Mouse (Mus musculus): ENCODE data around the gene C2cd2l. TPM values are rescaled to one million over a fixed set of nuclear protein-coding genes. Genes with fewer than 3 reads are reported as not detected.
"Not testable (repeated sequence)": the region's sequence is repeated elsewhere in the genome, so short reads cannot be mapped to it uniquely, and the experiment has no call there.

Gene C2cd2l
- total and polyA plus RNA-seq, 3 experiments = 6.3 to 35.8 (median 19.3) TPM

GRCm38 (mm10) chr9:44337436-44338169 lies 17.5 kb upstream of the C2cd2l start:
- DNase-seq (ENCODE audit: low spot score) = no peak
- Histone ChIP-seq H3K9me3 (replicated peaks) (peaks cover 10% of the 10 kb centered on the region), H3K4me1 (ENCODE audit: insufficient read depth, low read depth, low read length) (peaks cover 62% of the 10 kb centered on the region), H3K36me3 (replicated peaks) (peaks cover 83% of the 10 kb centered on the region), H3K27me3 (ENCODE audit: insufficient read depth, low read length) (no peaks in the 10 kb centered on the region), H3K4me3 (ENCODE audit: low read depth, low read length) (peak overlapping the region; percentile 68; the same call in 1 of the 2 replicates)
- ATAC-seq (ENCODE audit: extremely low read depth, insufficient number of reproducible peaks, low FRiP score, poor library complexity, severe bottlenecking) = no peak
- TF ChIP-seq POLR2AphosphoS5 (IDR thresholded peaks at IDR 0.05; ENCODE audit: insufficient replicate concordance, low read depth, low read length) (peak; percentile 90), GATA1 (IDR thresholded peaks at IDR 0.05; ENCODE audit: borderline replicate concordance, low read length) (no peak), TAL1 (conservative IDR thresholded peaks at IDR 0.05; ENCODE audit: low read depth, low read length) (no peak), CTCF (IDR thresholded peaks at IDR 0.05; ENCODE audit: low read depth, low read length) (no peak), GATA2 (IDR thresholded peaks at IDR 0.05; ENCODE audit: borderline replicate concordance, low read depth, low read length) (no peak)

- peaks cover 55% of the 10 kb centered on the region for H3K4me1 ChIP-seq (ENCODE audit: insufficient read depth, low read depth, low read length)
- DNase-seq (ENCODE audit: low spot score) = no peak
These were observed 16.9 kb upstream of the C2cd2l start for GRCm38 (mm10) chr9:44336964-44337363.

GRCm38 (mm10) chr9:44336513-44336912 lies 16.4 kb upstream of the C2cd2l start:
- Histone ChIP-seq H3K9me3 (replicated peaks) (peaks cover 10% of the 10 kb centered on the region), H3K4me3 (ENCODE audit: low read depth, low read length) (peak overlapping the region; percentile 68), H3K4me1 (ENCODE audit: insufficient read depth, low read depth, low read length) (peaks cover 51% of the 10 kb centered on the region), H3K36me3 (replicated peaks) (peaks cover 83% of the 10 kb centered on the region)
- not testable (repeated sequence) for DNase-seq (ENCODE audit: low spot score); H3K27me3 ChIP-seq (ENCODE audit: insufficient read depth, low read length); ATAC-seq (ENCODE audit: extremely low read depth, insufficient number of reproducible peaks, low FRiP score, poor library complexity, severe bottlenecking)

More at GRCm38 (mm10) chr9:44336964-44337363, 16.9 kb upstream of the C2cd2l start:
- H3K4me3 ChIP-seq (ENCODE audit: low read depth, low read length) = peak overlapping the region; percentile 68
- no peaks in the 10 kb centered on the region for H3K27me3 ChIP-seq (ENCODE audit: insufficient read depth, low read length)
- peaks cover 83% of the 10 kb centered on the region for H3K36me3 ChIP-seq (replicated peaks)
- ATAC-seq (ENCODE audit: extremely low read depth, insufficient number of reproducible peaks, low FRiP score, poor library complexity, severe bottlenecking) = no peak
- peaks cover 10% of the 10 kb centered on the region for H3K9me3 ChIP-seq (replicated peaks)
- TF ChIP-seq CTCF (IDR thresholded peaks at IDR 0.05; ENCODE audit: low read depth, low read length) (no peak), GATA2 (IDR thresholded peaks at IDR 0.05; ENCODE audit: borderline replicate concordance, low read depth, low read length) (no peak), TAL1 (conservative IDR thresholded peaks at IDR 0.05; ENCODE audit: low read depth, low read length) (no peak), POLR2AphosphoS5 (IDR thresholded peaks at IDR 0.05; ENCODE audit: insufficient replicate concordance, low read depth, low read length) (no peak; the same call in 1 of the 2 replicates), GATA1 (IDR thresholded peaks at IDR 0.05; ENCODE audit: borderline replicate concordance, low read length) (no peak)

- no peak for TF ChIP-seq CTCF (IDR thresholded peaks at IDR 0.05; ENCODE audit: low read depth, low read length)
- no peak for TF ChIP-seq TAL1 (conservative IDR thresholded peaks at IDR 0.05; ENCODE audit: low read depth, low read length)
- no peak for TF ChIP-seq GATA2 (IDR thresholded peaks at IDR 0.05; ENCODE audit: borderline replicate concordance, low read depth, low read length)
- no peak for TF ChIP-seq GATA1 (IDR thresholded peaks at IDR 0.05; ENCODE audit: borderline replicate concordance, low read length)
- no peak; the same call in 1 of the 2 replicates for TF ChIP-seq POLR2AphosphoS5 (IDR thresholded peaks at IDR 0.05; ENCODE audit: insufficient replicate concordance, low read depth, low read length)
- DNase-seq (ENCODE audit: low spot score) (no peak), ATAC-seq (ENCODE audit: extremely low read depth, insufficient number of reproducible peaks, low FRiP score, poor library complexity, severe bottlenecking) (no peak)
- Histone ChIP-seq H3K4me3 (ENCODE audit: low read depth, low read length) (peak overlapping the region; percentile 98), H3K27me3 (ENCODE audit: insufficient read depth, low read length) (no peaks in the 10 kb centered on the region), H3K9me3 (replicated peaks) (peaks cover 10% of the 10 kb centered on the region), H3K4me1 (ENCODE audit: insufficient read depth, low read depth, low read length) (peaks cover 47% of the 10 kb centered on the region), H3K36me3 (replicated peaks) (peaks cover 83% of the 10 kb centered on the region)
These were observed 16.0 kb upstream of the C2cd2l start for GRCm38 (mm10) chr9:44336093-44336406.

GRCm38 (mm10) chr9:44335331-44336092 lies 15.4 kb upstream of the C2cd2l start:
- Histone ChIP-seq H3K4me3 (ENCODE audit: low read depth, low read length) (peak overlapping the region; percentile 98), H3K36me3 (replicated peaks) (peaks cover 83% of the 10 kb centered on the region), H3K27me3 (ENCODE audit: insufficient read depth, low read length) (no peaks in the 10 kb centered on the region), H3K9me3 (replicated peaks) (peaks cover 10% of the 10 kb centered on the region), H3K4me1 (ENCODE audit: insufficient read depth, low read depth, low read length) (peaks cover 45% of the 10 kb centered on the region)
- TF ChIP-seq GATA2 (IDR thresholded peaks at IDR 0.05; ENCODE audit: borderline replicate concordance, low read depth, low read length) (no peak), POLR2AphosphoS5 (IDR thresholded peaks at IDR 0.05; ENCODE audit: insufficient replicate concordance, low read depth, low read length) (peak; percentile 93)
- DNase-seq (ENCODE audit: low spot score) (peak; percentile 21), ATAC-seq (ENCODE audit: extremely low read depth, insufficient number of reproducible peaks, low FRiP score, poor library complexity, severe bottlenecking) (no peak)

- peaks cover 84% of the 10 kb centered on the region for H3K36me3 ChIP-seq (replicated peaks)
- H3K4me1 ChIP-seq (ENCODE audit: insufficient read depth, low read depth, low read length) = peaks cover 39% of the 10 kb centered on the region
These were observed 14.6 kb upstream of the C2cd2l start, which contains the start of gene H2afx for GRCm38 (mm10) chr9:44334396-44335330. Gene H2afx, plus strand, starts transcription at chr9:44334694.

More at GRCm38 (mm10) chr9:44334396-44335330, 14.6 kb upstream of the C2cd2l start, which contains the start of gene H2afx:
- DNase-seq (ENCODE audit: low spot score) (peak; percentile 100), ATAC-seq (ENCODE audit: extremely low read depth, insufficient number of reproducible peaks, low FRiP score, poor library complexity, severe bottlenecking) (peak; percentile 94)
- H3K4me3 ChIP-seq (ENCODE audit: low read depth, low read length) = peak within 1 kb of the TSS; percentile 98
- peaks cover 10% of the 10 kb centered on the region for H3K9me3 ChIP-seq (replicated peaks)
- no peak for TF ChIP-seq GATA1 (IDR thresholded peaks at IDR 0.05; ENCODE audit: borderline replicate concordance, low read length)
- no peak for TF ChIP-seq TAL1 (conservative IDR thresholded peaks at IDR 0.05; ENCODE audit: low read depth, low read length)
- peak; percentile 97 for TF ChIP-seq POLR2AphosphoS5 (IDR thresholded peaks at IDR 0.05; ENCODE audit: insufficient replicate concordance, low read depth, low read length)
- TF ChIP-seq GATA2 (IDR thresholded peaks at IDR 0.05; ENCODE audit: borderline replicate concordance, low read depth, low read length) = no peak
- TF ChIP-seq CTCF (IDR thresholded peaks at IDR 0.05; ENCODE audit: low read depth, low read length) = no peak
- H3K27me3 ChIP-seq (ENCODE audit: insufficient read depth, low read length) = no peaks in the 10 kb centered on the region
